Mouse (Mus musculus) lung, embryonic 14.5 days (tissue): ENCODE measurements around the gene Rraga. TPM values are rescaled to one million over a fixed set of nuclear protein-coding genes. Genes with fewer than 3 reads are reported as not detected.

Source experiments
- ATAC-seq: fragments of 200-750 bp; cut with Nextera tagmentation; 2 replicates; pipeline ENCODE4 v1.8.0; 2017; ENCODE audit warnings: mild to moderate bottlenecking, moderate TSS enrichment, moderate library complexity; ENCODE audit not compliant: insufficient read depth
- DNase-seq: peaks from one replicate; pipeline ENCODE4 v3.0.0-alpha.2; 2015
- H3K27ac ChIP-seq: fragments of 300-500 bp; sonication (generic); 2 replicates; pipeline ENCODE4 v1.5.1; 2014; ENCODE audit warnings: low read depth, mild to moderate bottlenecking, moderate library complexity
- H3K27me3 ChIP-seq: fragments of 300-500 bp; sonication (generic); 2 replicates; pipeline ENCODE4 v1.6.1; 2014; ENCODE audit warnings: low read length, control low read depth; ENCODE audit not compliant: insufficient read depth
- H3K36me3 ChIP-seq: fragments of 300-500 bp; sonication (generic); 2 replicates; pipeline ENCODE4 v1.6.1; 2014; ENCODE audit warnings: control low read depth; ENCODE audit not compliant: insufficient read depth
- H3K4me1 ChIP-seq: fragments of 300-500 bp; sonication (generic); 2 replicates; pipeline ENCODE4 v1.6.1; 2014; ENCODE audit warnings: antibody characterized with exemption, control low read depth; ENCODE audit not compliant: insufficient read depth
- H3K4me2 ChIP-seq: fragments of 300-500 bp; sonication (generic); 2 replicates; pipeline ENCODE4 v1.6.1; 2014; ENCODE audit warnings: mild to moderate bottlenecking
- H3K4me3 ChIP-seq: fragments of 300-500 bp; sonication (generic); 2 replicates; pipeline ENCODE4 v1.5.1; 2014; ENCODE audit warnings: low read depth, low read length
- H3K9ac ChIP-seq: fragments of 300-500 bp; sonication (generic); 2 replicates; pipeline ENCODE4 v1.6.1; 2014
- H3K9me3 ChIP-seq: fragments of 300-500 bp; sonication (generic); 2 replicates; pipeline ENCODE4 v1.6.1; 2016; ENCODE audit warnings: low read depth, low read length, control low read depth
- CTCF ChIP-seq: IDR thresholded peaks from 2 replicates; pipeline ENCODE4 v1.5.1; 2016; ENCODE audit warnings: antibody characterized with exemption, low read depth
- WGBS: fragments of 180-500 bp; shearing (Covaris S2); extraction: QIAGEN DNeasy Blood & Tissue Kit; methylation state at CpG from one replicate; pipeline ENCODE4 v1.1.7; 2014; 5-methylcytosine and 5-hydroxymethylcytosine counted together
- polyA plus RNA-seq: library from polyadenylated mRNA; unstranded; fragments of >200 nt; fragmentation: Nextera tagmentation; extraction: Ambion mirVana; gene quantifications from 2 replicates; pipeline ENCODE4 v1.2.1, GENCODE M21; 2014

Gene Rraga
- 86.2 and 90.5 TPM in 2 replicates for polyA plus RNA-seq

GRCm38 (mm10) chr4:86575283-86575983 lies at the start of gene Rraga:
Gene Rraga (plus strand): TSS chr4:86575668.
- Histone ChIP-seq H3K27me3 (no peaks in the 10 kb centered on the region), H3K4me2 (peak within 1 kb of the TSS; percentile 73), H3K9ac (peak within 1 kb of the TSS; percentile 90), H3K27ac (peak within 1 kb of the TSS; percentile 98), H3K4me3 (peak within 1 kb of the TSS; percentile 87), H3K36me3 (peaks cover 14% of the 10 kb centered on the region; the same call in 1 of the 2 replicates), H3K4me1 (peaks cover 4% of the 10 kb centered on the region; the same call in 1 of the 2 replicates), H3K9me3 (no peaks in the 10 kb centered on the region)
- DNase-seq, result peak; percentile 98
- TF ChIP-seq CTCF, result peak; percentile 86
- WGBS, result under 1% methylated on average over 53 of the region's 53 CpGs
- ATAC-seq, result peak; percentile 97

- TF ChIP-seq CTCF, result no peak
- Histone ChIP-seq H3K36me3 (no peaks in the 10 kb centered on the region), H3K9me3 (no peaks in the 10 kb centered on the region), H3K4me3 (no peak overlapping the region), H3K27ac (0 out of 2 replicates have a peak overlapping the region, but pooled peaks have one; percentile 6), H3K4me2 (no peak overlapping the region), H3K9ac (no peak overlapping the region), H3K27me3 (no peaks in the 10 kb centered on the region), H3K4me1 (no peaks in the 10 kb centered on the region)
- 0 out of 2 replicates have a peak, but pooled peaks have one; percentile 47 for ATAC-seq
- 50% methylated on average over 11 of the region's 11 CpGs for whole genome bisulfite sequencing
- DNase-seq, result peak; percentile 34
Measured at GRCm38 (mm10) chr4:86527162-86528136, 48.0 kb upstream of the Rraga start.

GRCm38 (mm10) chr4:86529161-86529560 lies 46.3 kb upstream of the Rraga start:
- no peak overlapping the region for H3K27ac ChIP-seq
- no peaks in the 10 kb centered on the region for H3K27me3 ChIP-seq
- WGBS, result 68% methylated on average over 6 of the region's 6 CpGs
- H3K4me3 ChIP-seq, result no peak overlapping the region
- H3K4me1 ChIP-seq, result no peaks in the 10 kb centered on the region
- DNase-seq (no peak), ATAC-seq (no peak)
- H3K9me3 ChIP-seq, result no peaks in the 10 kb centered on the region
- H3K9ac ChIP-seq, result no peak overlapping the region
- H3K4me2 ChIP-seq, result no peak overlapping the region
- no peaks in the 10 kb centered on the region for H3K36me3 ChIP-seq
- no peak for TF ChIP-seq CTCF

GRCm38 (mm10) chr4:86533406-86534090 lies 41.9 kb upstream of the Rraga start:
- peak; percentile 59 for DNase-seq
- H3K27ac ChIP-seq, result no peak overlapping the region

GRCm38 (mm10) chr4:86534091-86534481 lies 41.4 kb upstream of the Rraga start:
- Histone ChIP-seq H3K4me3 (no peak overlapping the region), H3K4me1 (no peaks in the 10 kb centered on the region), H3K9ac (no peak overlapping the region), H3K27me3 (no peaks in the 10 kb centered on the region), H3K27ac (no peak overlapping the region), H3K9me3 (no peaks in the 10 kb centered on the region), H3K36me3 (no peaks in the 10 kb centered on the region), H3K4me2 (no peak overlapping the region)
- WGBS, result 54% methylated on average over 5 of the region's 5 CpGs
- ATAC-seq, result no peak
- no peak for TF ChIP-seq CTCF
- no peak for DNase-seq

More at GRCm38 (mm10) chr4:86533406-86534090, 41.9 kb upstream of the Rraga start:
- no peak for TF ChIP-seq CTCF
- H3K27me3 ChIP-seq, result no peaks in the 10 kb centered on the region
- H3K4me1 ChIP-seq, result no peaks in the 10 kb centered on the region
- no peak for ATAC-seq
- no peak overlapping the region for H3K9ac ChIP-seq
- no peaks in the 10 kb centered on the region for H3K36me3 ChIP-seq
- no peak overlapping the region for H3K4me3 ChIP-seq
- WGBS, result 56% methylated on average over 8 of the region's 8 CpGs
- no peak overlapping the region for H3K4me2 ChIP-seq
- H3K9me3 ChIP-seq, result no peaks in the 10 kb centered on the region

- peak; percentile 68 for TF ChIP-seq CTCF
- no peak for ATAC-seq
Measured at GRCm38 (mm10) chr4:86537972-86538371, 37.5 kb upstream of the Rraga start.

More at GRCm38 (mm10) chr4:86537972-86538371, 37.5 kb upstream of the Rraga start:
- peak; percentile 72 for DNase-seq
- no peaks in the 10 kb centered on the region for H3K9me3 ChIP-seq
- H3K36me3 ChIP-seq, result no peaks in the 10 kb centered on the region
- H3K9ac ChIP-seq, result no peak overlapping the region
- H3K4me3 ChIP-seq, result no peak overlapping the region
- no peaks in the 10 kb centered on the region for H3K27me3 ChIP-seq
- H3K27ac ChIP-seq, result no peak overlapping the region
- no peak overlapping the region for H3K4me2 ChIP-seq
- no peaks in the 10 kb centered on the region for H3K4me1 ChIP-seq
- WGBS, result 42% methylated on average over 4 of the region's 4 CpGs
